Comparison of ENCODE assay signal across 8 mouse cellular contexts in the genomic region with DNA sequence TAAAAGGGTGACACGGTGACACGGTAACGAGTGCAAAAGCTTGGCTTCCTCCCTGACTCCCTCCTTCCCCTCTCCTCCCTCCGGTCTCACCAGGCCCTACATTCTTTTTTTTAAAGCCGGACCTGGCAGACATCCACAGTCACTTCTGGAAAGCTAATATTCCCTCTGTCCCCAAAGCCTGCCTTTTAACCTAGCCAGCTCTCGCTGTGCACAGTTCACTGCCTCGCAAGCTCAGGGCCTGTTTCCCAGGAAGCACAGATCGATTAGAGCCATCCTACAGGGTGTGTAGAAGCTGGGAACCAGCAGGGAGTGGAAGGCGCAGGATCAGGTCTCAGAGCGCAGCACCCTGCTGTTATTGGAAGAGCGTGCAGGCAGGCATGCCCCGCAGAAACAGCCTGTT.
DNase-seq lines count a peak whose midpoint lies in the region; ATAC-seq lines count a peak whose summit lies in the region.

No protein-coding gene starts in this region.

- no peaks in the 10 kb centered on the region for H3K36me3 ChIP-seq in embryonic facial prominence, embryonic 12.5 days
- H3K36me3 ChIP-seq in heart, embryonic 12.5 days, result peaks cover 5% of the 10 kb centered on the region
- no peaks in the 10 kb centered on the region for H3K36me3 ChIP-seq in kidney, embryonic 15.5 days

- 7% methylated on average over 12 of the region's 12 CpGs for WGBS in embryonic facial prominence, embryonic 12.5 days
- 8% methylated on average over 12 of the region's 12 CpGs for WGBS in heart, embryonic 12.5 days
- 9% methylated on average over 12 of the region's 12 CpGs for WGBS in kidney, embryonic 15.5 days

- peak; percentile 45 for DNase-seq in ovary, postnatal 14 days (ENCODE audit: low spot score)
- no peak for DNase-seq in ovary, adult 18-20 months (ENCODE audit: low spot score)
- DNase-seq in lung, postnatal 4 days, result peak; percentile 43 to 51
- DNase-seq in thymus, postnatal 4 days, result no peak

- no peak overlapping the region for H3K9ac ChIP-seq in embryonic facial prominence, embryonic 12.5 days
- H3K9ac ChIP-seq in heart, embryonic 12.5 days, result peak overlapping the region; percentile 47
- no peak overlapping the region for H3K9ac ChIP-seq in kidney, embryonic 15.5 days

- no peaks in the 10 kb centered on the region for H3K9me3 ChIP-seq in embryonic facial prominence, embryonic 12.5 days
- H3K9me3 ChIP-seq in heart, embryonic 12.5 days (replicated peaks), result no peaks in the 10 kb centered on the region
- H3K9me3 ChIP-seq in kidney, embryonic 15.5 days (replicated peaks), result no peaks in the 10 kb centered on the region

- H3K27me3 ChIP-seq in embryonic facial prominence, embryonic 12.5 days, result no peaks in the 10 kb centered on the region
- no peaks in the 10 kb centered on the region for H3K27me3 ChIP-seq in heart, embryonic 12.5 days (replicated peaks)
- H3K27me3 ChIP-seq in kidney, embryonic 15.5 days, result no peaks in the 10 kb centered on the region

- H3K4me3 ChIP-seq in embryonic facial prominence, embryonic 12.5 days, result no peak overlapping the region
- H3K4me3 ChIP-seq in heart, embryonic 12.5 days, result no peak overlapping the region; the same call in 1 of the 2 replicates
- H3K4me3 ChIP-seq in kidney, embryonic 15.5 days (replicated peaks), result no peak overlapping the region

- H3K4me1 ChIP-seq in embryonic facial prominence, embryonic 12.5 days, result peaks cover 17% of the 10 kb centered on the region
- H3K4me1 ChIP-seq in heart, embryonic 12.5 days (replicated peaks), result peaks cover 34% of the 10 kb centered on the region
- peaks cover 20% of the 10 kb centered on the region for H3K4me1 ChIP-seq in kidney, embryonic 15.5 days

- H3K27ac ChIP-seq in embryonic facial prominence, embryonic 12.5 days, result peak overlapping the region; percentile 63
- peak overlapping the region; percentile 74 for H3K27ac ChIP-seq in heart, embryonic 12.5 days (ENCODE audit: poor library complexity, severe bottlenecking)
- H3K27ac ChIP-seq in kidney, embryonic 15.5 days, result peak overlapping the region; percentile 52

- no peak for ATAC-seq in embryonic facial prominence, embryonic 12.5 days (ENCODE audit: insufficient number of reproducible peaks, insufficient read depth, low FRiP score, low TSS enrichment)
- peak; percentile 51; the same call in 1 of the 2 replicates for ATAC-seq in heart, embryonic 12.5 days (ENCODE audit: insufficient number of reproducible peaks, low FRiP score)
- peak; percentile 58; the same call in 1 of the 2 replicates for ATAC-seq in kidney, embryonic 15.5 days (replicated peaks; ENCODE audit: low FRiP score)
- no peak for ATAC-seq in granulocyte monocyte progenitor cell, adult 5-6 weeks (replicated peaks; ENCODE audit: poor library complexity, severe bottlenecking)

- peak overlapping the region; percentile 11 for H3K4me2 ChIP-seq in embryonic facial prominence, embryonic 12.5 days (replicated peaks)
- peak overlapping the region; percentile 38 for H3K4me2 ChIP-seq in heart, embryonic 12.5 days
- peak overlapping the region; percentile 13 for H3K4me2 ChIP-seq in kidney, embryonic 15.5 days

Comparison
In these comparisons a context has a peak if more than half of its experiments do, and no peak if none do; other contexts are left out.
1. DNase-seq: peak in ovary, postnatal 14 days (single experiment) and lung, postnatal 4 days (2 of 2); none in ovary, adult 18-20 months (single experiment) and thymus, postnatal 4 days (single experiment).
2. ATAC-seq: peak in heart, embryonic 12.5 days (single experiment) and kidney, embryonic 15.5 days (single experiment); none in embryonic facial prominence, embryonic 12.5 days (single experiment) and granulocyte monocyte progenitor cell, adult 5-6 weeks (single experiment).
3. Peak in every context shown above with its lines, with median percentiles within 50 percentile points of each other: H3K27ac ChIP-seq and H3K4me2 ChIP-seq.